Mouse (Mus musculus) heart, embryonic 16.5 days (tissue): ENCODE data around the gene Mpzl1. TPM values are rescaled to one million over a fixed set of nuclear protein-coding genes. Genes with fewer than 3 reads are reported as not detected.

Experiments
- polyA plus RNA-seq: library from polyadenylated mRNA; unstranded; fragments of >200 nt; fragmentation: Nextera tagmentation; extraction: Ambion mirVana; gene quantifications from 2 replicates; pipeline ENCODE4 v1.2.1, GENCODE M21; 2015

The Mpzl1 gene
- polyA plus RNA-seq, 1 experiment from 2014 or later, result 95.3 TPM

Other genes starting within 250 kb of the Mpzl1 start
- gene Dcaf6, start 174.1 kb downstream of the Mpzl1 start, polyA plus RNA-seq, result 18.9 and 21.2 TPM in 2 replicates
- 340 and 349 TPM in 2 replicates for gene Mpc2, start 173.9 kb downstream of the Mpzl1 start, polyA plus RNA-seq
- not detected in 2 replicates for gene Adcy10, start 149.4 kb downstream of the Mpzl1 start, polyA plus RNA-seq
- gene Rcsd1, start 75.2 kb upstream of the Mpzl1 start, polyA plus RNA-seq, result 99.3 and 111 TPM in 2 replicates
- gene Creg1, start 129.2 kb upstream of the Mpzl1 start, polyA plus RNA-seq, result 69.8 and 73.2 TPM in 2 replicates
- 3.9 and 12.8 TPM in 2 replicates for gene Cd247, start 154.1 kb upstream of the Mpzl1 start, polyA plus RNA-seq